Mouse (Mus musculus): ENCODE measurements around the gene S100a5. TPM values are rescaled to one million over a fixed set of nuclear protein-coding genes. Genes with fewer than 3 reads are reported as not detected.

The S100a5 gene
- polyA plus RNA-seq, 1 experiment from 2014 or later, result not detected

DNA sequence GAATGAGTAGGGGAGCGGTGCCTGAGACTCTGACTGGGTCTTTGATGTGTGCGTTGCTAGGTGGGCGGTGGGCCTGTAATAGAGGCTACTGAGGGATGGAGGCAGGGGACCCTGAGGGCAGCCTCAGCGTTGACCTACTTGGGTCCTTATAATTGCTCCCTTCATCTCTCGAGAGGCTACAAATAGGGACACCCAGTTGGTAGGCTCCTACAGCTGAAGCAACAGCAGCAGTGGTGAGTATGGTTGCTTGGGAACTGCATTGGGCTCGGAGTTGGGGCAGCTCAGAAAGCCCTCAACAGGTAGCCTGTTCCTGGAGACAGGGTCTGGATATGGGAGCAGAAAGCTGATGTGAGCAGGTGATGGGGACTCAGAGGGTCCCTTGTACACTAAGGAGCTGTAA, 8.3 kb upstream of the S100a5 start:
- Histone ChIP-seq H3K36me3 (ENCODE audit: insufficient read depth) (no peaks in the 10 kb centered on the region), H3K4me3 (ENCODE audit: low read depth, low read length) (no peak overlapping the region), H3K9me3 (ENCODE audit: low read depth, low read length) (no peaks in the 10 kb centered on the region), H3K4me1 (ENCODE audit: insufficient read depth) (peaks cover 16% of the 10 kb centered on the region), H3K9ac (no peak overlapping the region), H3K4me2 (no peak overlapping the region), H3K27ac (ENCODE audit: low read depth) (no peak overlapping the region), H3K27me3 (ENCODE audit: insufficient read depth, low read length) (no peaks in the 10 kb centered on the region)
- 76% methylated on average over 6 of the region's 6 CpGs for WGBS
- DNase-seq (no peak), ATAC-seq (ENCODE audit: insufficient read depth) (no peak)
- TF ChIP-seq CTCF (IDR thresholded peaks at IDR 0.05; ENCODE audit: low read depth), result no peak

DNA sequence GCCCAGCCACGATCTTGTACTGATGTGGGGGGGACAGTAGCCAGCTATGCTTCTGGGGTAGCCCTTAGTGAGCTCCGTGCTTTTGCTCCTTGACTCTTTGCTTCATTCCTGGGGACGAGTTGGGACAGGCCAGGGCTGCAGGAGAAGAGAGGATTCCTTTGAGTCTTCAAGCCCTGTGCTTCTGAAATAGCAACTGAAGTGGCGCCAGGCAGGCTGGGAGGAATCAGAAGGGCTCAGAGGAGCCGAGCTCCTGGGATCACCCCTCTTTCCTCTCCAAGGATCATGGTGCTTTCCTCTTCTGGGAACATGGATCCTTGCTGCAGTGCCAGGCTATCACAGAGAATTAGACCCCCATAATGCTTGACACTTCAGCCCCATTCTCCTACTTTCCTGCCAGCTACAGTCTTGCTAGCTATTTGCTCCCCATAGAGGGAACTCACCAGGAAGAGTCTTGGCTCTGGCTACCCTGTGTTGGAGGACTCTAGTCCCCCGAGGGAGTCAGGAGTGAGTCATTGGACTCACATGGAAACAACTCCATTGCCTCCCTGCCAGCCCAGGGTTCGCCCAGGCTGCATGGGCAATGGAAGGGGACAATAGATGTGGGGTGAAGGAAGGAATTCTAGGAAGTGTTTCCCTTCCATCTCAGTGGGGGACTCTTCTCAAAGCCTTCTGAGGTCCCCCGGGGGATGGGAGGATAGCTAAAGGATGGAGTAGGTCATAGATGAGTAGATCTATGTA, 7.7 kb upstream of the S100a5 start:
- H3K27ac ChIP-seq (ENCODE audit: low read depth), result no peak overlapping the region
- ATAC-seq (ENCODE audit: insufficient read depth) (no peak), DNase-seq (no peak)
- H3K27me3 ChIP-seq (ENCODE audit: insufficient read depth, low read length), result no peaks in the 10 kb centered on the region
- peaks cover 17% of the 10 kb centered on the region for H3K4me1 ChIP-seq (ENCODE audit: insufficient read depth)
- no peaks in the 10 kb centered on the region for H3K36me3 ChIP-seq (ENCODE audit: insufficient read depth)
- H3K4me3 ChIP-seq (ENCODE audit: low read depth, low read length), result no peak overlapping the region
- no peak overlapping the region for H3K4me2 ChIP-seq
- TF ChIP-seq CTCF (IDR thresholded peaks at IDR 0.05; ENCODE audit: low read depth), result no peak
- WGBS, result 71% methylated on average over 8 of the region's 8 CpGs
- H3K9me3 ChIP-seq (ENCODE audit: low read depth, low read length), result no peaks in the 10 kb centered on the region
- H3K9ac ChIP-seq, result no peak overlapping the region

DNA sequence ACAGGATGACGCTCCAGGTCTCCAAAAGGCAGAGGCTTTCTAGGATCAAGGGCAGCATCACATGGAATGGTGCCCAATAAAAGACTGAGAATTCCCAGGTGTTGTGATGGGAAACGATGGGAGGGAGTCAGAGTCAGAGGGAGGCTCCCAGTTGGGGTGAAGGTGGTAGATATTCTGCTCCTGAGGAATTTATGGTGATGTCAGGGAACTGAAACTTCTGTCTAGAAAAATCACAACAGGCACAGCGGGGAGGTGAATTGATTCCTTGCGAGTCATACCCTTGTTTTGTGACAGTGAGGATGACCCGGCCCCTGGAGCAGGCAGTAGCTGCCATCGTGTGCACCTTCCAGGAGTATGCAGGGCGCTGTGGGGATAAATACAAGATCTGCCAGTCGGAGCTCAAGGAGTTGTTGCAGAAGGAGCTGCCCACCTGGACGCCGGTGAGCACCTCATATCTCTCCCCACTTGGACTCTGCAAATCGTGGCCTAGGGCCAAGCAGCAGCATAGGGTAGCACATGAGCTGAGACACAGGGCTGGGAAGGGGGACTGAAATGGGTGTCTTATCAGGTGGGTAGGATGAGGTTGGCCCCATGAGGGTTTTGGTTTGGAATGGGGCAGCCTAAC, 6.7 kb upstream of the S100a5 start, which contains the start of gene Gm42674:
Gm42674 (plus strand) TSS at position 419 of the 625 bp plus-strand sequence.
- DNase-seq (no peak), ATAC-seq (ENCODE audit: insufficient read depth) (no peak)
- no peak within 1 kb of the TSS for H3K4me2 ChIP-seq
- no peak within 1 kb of the TSS for H3K27ac ChIP-seq (ENCODE audit: low read depth)
- no peaks in the 10 kb centered on the region for H3K36me3 ChIP-seq (ENCODE audit: insufficient read depth)
- TF ChIP-seq CTCF (IDR thresholded peaks at IDR 0.05; ENCODE audit: low read depth), result no peak
- H3K27me3 ChIP-seq (ENCODE audit: insufficient read depth, low read length), result no peaks in the 10 kb centered on the region
- WGBS, result 74% methylated on average over 11 of the region's 11 CpGs
- H3K9ac ChIP-seq, result no peak within 1 kb of the TSS
- no peaks in the 10 kb centered on the region for H3K9me3 ChIP-seq (ENCODE audit: low read depth, low read length)
- H3K4me3 ChIP-seq (ENCODE audit: low read depth, low read length), result no peak within 1 kb of the TSS
- peaks cover 22% of the 10 kb centered on the region for H3K4me1 ChIP-seq (ENCODE audit: insufficient read depth)

DNA sequence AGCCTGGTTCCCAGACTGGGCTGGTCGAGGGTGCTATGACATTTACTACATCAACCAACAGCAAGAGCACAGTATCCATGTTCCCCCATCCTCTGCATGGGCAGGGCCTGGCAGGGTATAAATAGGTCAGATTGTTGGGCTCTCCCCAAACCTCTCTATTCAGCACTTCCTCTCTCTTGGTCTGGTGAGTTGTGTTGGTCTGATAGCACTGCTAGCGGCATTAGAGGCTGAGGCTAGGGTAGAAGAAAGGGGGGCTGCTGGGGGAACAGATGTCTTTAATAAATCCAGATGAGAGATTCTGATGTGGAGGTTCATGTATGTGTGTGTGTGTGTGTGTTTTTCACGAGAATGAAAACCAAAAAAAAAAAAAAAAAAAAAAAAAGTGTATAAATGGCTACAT, 4.7 kb upstream of the S100a5 start, which contains the start of gene S100a4:
S100a4 (plus strand) TSS at position 149 of the 400 bp plus-strand sequence.
- H3K4me3 ChIP-seq (ENCODE audit: low read depth, low read length), result no peak within 1 kb of the TSS
- H3K27me3 ChIP-seq (ENCODE audit: insufficient read depth, low read length), result no peaks in the 10 kb centered on the region
- H3K36me3 ChIP-seq (ENCODE audit: insufficient read depth), result no peaks in the 10 kb centered on the region
- H3K9ac ChIP-seq, result no peak within 1 kb of the TSS
- peaks cover 22% of the 10 kb centered on the region for H3K4me1 ChIP-seq (ENCODE audit: insufficient read depth)
- no peak for TF ChIP-seq CTCF (IDR thresholded peaks at IDR 0.05; ENCODE audit: low read depth)
- H3K27ac ChIP-seq (ENCODE audit: low read depth), result peak within 1 kb of the TSS; percentile 58
- no peaks in the 10 kb centered on the region for H3K9me3 ChIP-seq (ENCODE audit: low read depth, low read length)
- peak; percentile 22; the same call in 1 of the 2 replicates for ATAC-seq (ENCODE audit: insufficient read depth)
- 39% methylated on average over 3 of the region's 3 CpGs for WGBS
- DNase-seq, result peak; percentile 23
- H3K4me2 ChIP-seq, result no peak within 1 kb of the TSS

DNA sequence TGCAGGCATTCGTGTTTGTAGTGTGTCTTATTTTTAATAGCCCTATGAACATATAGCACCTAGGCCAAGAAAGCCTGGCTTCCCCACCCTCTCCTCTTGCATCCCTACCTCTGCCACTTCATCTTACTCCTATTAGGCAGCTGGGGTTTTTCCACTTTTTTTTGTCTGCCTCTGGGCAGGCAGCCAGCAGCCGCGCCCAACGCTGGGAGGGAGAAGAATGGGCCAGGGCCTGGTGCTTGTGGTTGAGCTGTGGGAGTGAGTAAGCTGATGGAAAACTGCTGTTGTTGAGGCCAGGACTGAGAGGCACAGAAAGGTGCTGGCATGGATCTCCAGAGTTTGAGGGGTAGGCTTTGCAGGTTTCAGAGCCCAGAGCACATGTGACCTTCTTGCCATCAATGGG, 3.9 kb upstream of the S100a5 start:
- H3K9ac ChIP-seq, result no peak overlapping the region
- H3K36me3 ChIP-seq (ENCODE audit: insufficient read depth), result no peaks in the 10 kb centered on the region
- 22% methylated on average over 4 of the region's 4 CpGs for WGBS
- H3K4me3 ChIP-seq (ENCODE audit: low read depth, low read length), result no peak overlapping the region
- peak overlapping the region; percentile 58 for H3K27ac ChIP-seq (ENCODE audit: low read depth)
- peaks cover 22% of the 10 kb centered on the region for H3K4me1 ChIP-seq (ENCODE audit: insufficient read depth)
- no peaks in the 10 kb centered on the region for H3K9me3 ChIP-seq (ENCODE audit: low read depth, low read length)
- ATAC-seq (ENCODE audit: insufficient read depth) (peak; percentile 90), DNase-seq (peak; percentile 92)
- H3K4me2 ChIP-seq, result no peak overlapping the region
- TF ChIP-seq CTCF (IDR thresholded peaks at IDR 0.05; ENCODE audit: low read depth), result no peak
- H3K27me3 ChIP-seq (ENCODE audit: insufficient read depth, low read length), result no peaks in the 10 kb centered on the region

DNA sequence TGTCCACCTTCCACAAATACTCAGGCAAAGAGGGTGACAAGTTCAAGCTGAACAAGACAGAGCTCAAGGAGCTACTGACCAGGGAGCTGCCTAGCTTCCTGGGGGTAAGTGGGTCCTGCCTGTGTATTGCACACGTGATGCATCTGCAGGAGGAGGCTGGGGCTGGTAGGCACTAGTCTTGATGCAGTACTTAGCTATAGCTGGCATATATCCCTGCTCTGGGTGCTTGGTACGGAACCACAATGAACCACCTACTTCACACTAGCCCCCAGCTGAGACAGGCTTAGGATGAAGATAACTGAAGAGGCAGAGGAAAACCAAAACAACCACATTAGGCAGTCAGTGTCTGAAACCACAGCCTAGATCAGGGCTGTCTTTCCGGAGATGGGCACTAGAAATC, 3.3 kb upstream of the S100a5 start:
- WGBS, result 81% methylated on average over 3 of the region's 3 CpGs
- H3K27ac ChIP-seq (ENCODE audit: low read depth), result peak overlapping the region; percentile 58
- H3K4me3 ChIP-seq (ENCODE audit: low read depth, low read length), result no peak overlapping the region
- H3K27me3 ChIP-seq (ENCODE audit: insufficient read depth, low read length), result no peaks in the 10 kb centered on the region
- DNase-seq (no peak), ATAC-seq (ENCODE audit: insufficient read depth) (0 out of 2 replicates have a peak, but pooled peaks have one; percentile 11)
- no peak overlapping the region for H3K9ac ChIP-seq
- H3K4me1 ChIP-seq (ENCODE audit: insufficient read depth), result peaks cover 22% of the 10 kb centered on the region
- no peaks in the 10 kb centered on the region for H3K9me3 ChIP-seq (ENCODE audit: low read depth, low read length)
- H3K36me3 ChIP-seq (ENCODE audit: insufficient read depth), result no peaks in the 10 kb centered on the region
- no peak for TF ChIP-seq CTCF (IDR thresholded peaks at IDR 0.05; ENCODE audit: low read depth)
- H3K4me2 ChIP-seq, result no peak overlapping the region

DNA sequence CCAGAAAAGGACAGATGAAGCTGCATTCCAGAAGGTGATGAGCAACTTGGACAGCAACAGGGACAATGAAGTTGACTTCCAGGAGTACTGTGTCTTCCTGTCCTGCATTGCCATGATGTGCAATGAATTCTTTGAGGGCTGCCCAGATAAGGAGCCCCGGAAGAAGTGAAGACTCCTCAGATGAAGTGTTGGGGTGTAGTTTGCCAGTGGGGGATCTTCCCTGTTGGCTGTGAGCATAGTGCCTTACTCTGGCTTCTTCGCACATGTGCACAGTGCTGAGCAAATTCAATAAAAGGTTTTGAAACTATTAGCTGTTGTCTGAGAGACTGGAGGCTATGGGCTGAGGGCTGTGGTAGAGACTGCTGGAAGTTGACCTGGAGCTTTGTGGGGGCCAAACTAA, 2.6 kb upstream of the S100a5 start:
- Histone ChIP-seq H3K36me3 (ENCODE audit: insufficient read depth) (no peaks in the 10 kb centered on the region), H3K4me2 (no peak overlapping the region), H3K27ac (ENCODE audit: low read depth) (peak overlapping the region; percentile 61), H3K4me3 (ENCODE audit: low read depth, low read length) (no peak overlapping the region), H3K4me1 (ENCODE audit: insufficient read depth) (peaks cover 22% of the 10 kb centered on the region), H3K27me3 (ENCODE audit: insufficient read depth, low read length) (no peaks in the 10 kb centered on the region), H3K9ac (no peak overlapping the region), H3K9me3 (ENCODE audit: low read depth, low read length) (no peaks in the 10 kb centered on the region)
- no peak for TF ChIP-seq CTCF (IDR thresholded peaks at IDR 0.05; ENCODE audit: low read depth)
- 59% methylated on average over 2 of the region's 2 CpGs for WGBS
- DNase-seq (no peak), ATAC-seq (ENCODE audit: insufficient read depth) (no peak)
